Mouse (Mus musculus) stomach, postnatal 0 days (tissue): ENCODE results near the gene Mboat2. TPM values are rescaled to one million over a fixed set of nuclear protein-coding genes. Genes with fewer than 3 reads are reported as not detected.

Experiments
- ATAC-seq: fragments of 200-750 bp; cut with Nextera tagmentation; 2 replicates; pipeline ENCODE4 v1.8.0; 2017; ENCODE audit not compliant: low FRiP score, low TSS enrichment
- DNase-seq: peaks from one replicate; pipeline ENCODE4 v3.0.0-alpha.2; 2016; ENCODE audit warnings: low spot score
- H3K27ac ChIP-seq: fragments of 300-500 bp; sonication (generic); replicated peaks from 2 replicates; pipeline ENCODE4 v1.5.1; 2014; ENCODE audit warnings: mild to moderate bottlenecking, control low read depth
- H3K27me3 ChIP-seq: fragments of 300-500 bp; sonication (generic); 2 replicates; pipeline ENCODE4 v1.6.1; 2014; ENCODE audit warnings: low read length; ENCODE audit not compliant: control insufficient read depth, insufficient read depth
- H3K36me3 ChIP-seq: fragments of 300-500 bp; sonication (generic); 2 replicates; pipeline ENCODE4 v1.6.1; 2014; ENCODE audit warnings: low read length, mixed read lengths; ENCODE audit not compliant: control insufficient read depth, insufficient read depth
- H3K4me1 ChIP-seq: fragments of 300-500 bp; sonication (generic); replicated peaks from 2 replicates; pipeline ENCODE4 v1.6.1; 2014; ENCODE audit warnings: antibody characterized with exemption; ENCODE audit not compliant: control insufficient read depth, insufficient read depth
- H3K4me2 ChIP-seq: fragments of 300-500 bp; sonication (generic); replicated peaks from 2 replicates; pipeline ENCODE4 v1.6.1; 2014; ENCODE audit warnings: low read depth, mild to moderate bottlenecking, control low read depth, moderate library complexity
- H3K4me3 ChIP-seq: fragments of 300-500 bp; sonication (generic); 2 replicates; pipeline ENCODE4 v1.5.1; 2014; ENCODE audit warnings: low read depth, low read length, control low read depth
- H3K9ac ChIP-seq: fragments of 300-500 bp; sonication (generic); 2 replicates; pipeline ENCODE4 v1.6.1; 2014; ENCODE audit warnings: mild to moderate bottlenecking, low read length, control low read depth, mixed read lengths
- H3K9me3 ChIP-seq: fragments of 300-500 bp; sonication (generic); 2 replicates; pipeline ENCODE4 v1.6.1; 2016; ENCODE audit warnings: low read length; ENCODE audit not compliant: control insufficient read depth
- CTCF ChIP-seq: IDR thresholded peaks from 2 replicates; pipeline ENCODE4 v1.5.1; 2016; ENCODE audit warnings: antibody characterized with exemption, low read depth, mild to moderate bottlenecking, moderate library complexity
- EP300 ChIP-seq: optimal IDR thresholded peaks from 2 replicates; pipeline ENCODE3; 2016; ENCODE audit warnings: antibody characterized with exemption
- WGBS: fragments of 180-500 bp; shearing (Covaris S2); extraction: QIAGEN DNeasy Blood & Tissue Kit; methylation state at CpG from one replicate; pipeline ENCODE4 v1.1.7; 2014; 5-methylcytosine and 5-hydroxymethylcytosine counted together
- polyA plus RNA-seq: library from polyadenylated mRNA; unstranded; fragments of >200 nt; fragmentation: Nextera tagmentation; extraction: Ambion mirVana; gene quantifications from 2 replicates; pipeline ENCODE4 v1.2.1, GENCODE M21; 2015

Gene Mboat2
- polyA plus RNA-seq, 1 experiment from 2014 or later: 96.2 TPM

DNA sequence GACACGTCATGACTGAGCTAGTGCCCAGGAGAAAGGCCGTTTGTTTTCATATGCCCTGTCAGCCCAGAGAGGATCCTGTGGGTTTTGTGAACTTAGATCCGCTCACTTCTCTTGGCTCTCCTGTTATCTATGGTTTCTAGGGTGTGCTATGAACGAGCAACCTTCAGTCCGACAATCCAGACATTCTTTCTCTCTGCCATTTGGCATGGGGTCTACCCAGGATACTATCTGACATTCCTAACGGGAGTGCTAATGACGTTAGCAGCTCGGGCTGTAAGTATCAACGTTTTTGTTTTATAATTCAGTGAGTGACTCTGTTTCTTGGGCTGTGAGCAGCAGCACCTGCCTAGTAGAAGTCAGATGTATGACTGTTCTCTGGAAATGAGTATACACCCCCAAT is 124.5 kb downstream of the Mboat2 start:
- ATAC-seq (no peak), DNase-seq (no peak)
- WGBS: 76% methylated on average over 9 of the region's 9 CpGs
- no peaks in the 10 kb centered on the region for H3K9me3 ChIP-seq
- no peak overlapping the region for H3K27ac ChIP-seq
- H3K9ac ChIP-seq: no peak overlapping the region
- no peak overlapping the region for H3K4me3 ChIP-seq
- no peak overlapping the region for H3K4me2 ChIP-seq
- no peaks in the 10 kb centered on the region for H3K4me1 ChIP-seq
- H3K36me3 ChIP-seq: peaks cover 4% of the 10 kb centered on the region; the same call in 1 of the 2 replicates
- TF ChIP-seq EP300: no peak
- TF ChIP-seq CTCF: no peak
- H3K27me3 ChIP-seq: no peaks in the 10 kb centered on the region

DNA sequence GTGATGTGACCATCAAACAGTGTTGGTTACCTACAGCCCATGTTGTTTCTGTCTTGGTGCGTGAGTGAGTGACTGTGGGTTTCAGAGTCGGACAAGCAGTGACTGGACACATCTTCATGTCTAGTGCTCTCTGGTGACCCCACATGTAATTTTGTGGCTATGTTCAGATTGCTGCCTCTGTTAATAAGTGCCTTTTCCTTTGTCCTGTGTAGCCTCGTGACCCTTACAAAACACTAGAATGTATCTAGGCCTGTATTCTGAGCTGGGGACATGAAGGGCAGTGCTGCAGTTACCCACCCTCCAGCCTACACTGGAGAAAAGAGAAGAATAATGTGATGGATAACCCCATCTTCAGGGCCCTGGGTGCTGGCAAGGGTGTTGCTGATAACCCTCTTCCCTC is 127.8 kb downstream of the Mboat2 start:
- no peak for DNase-seq

DNA sequence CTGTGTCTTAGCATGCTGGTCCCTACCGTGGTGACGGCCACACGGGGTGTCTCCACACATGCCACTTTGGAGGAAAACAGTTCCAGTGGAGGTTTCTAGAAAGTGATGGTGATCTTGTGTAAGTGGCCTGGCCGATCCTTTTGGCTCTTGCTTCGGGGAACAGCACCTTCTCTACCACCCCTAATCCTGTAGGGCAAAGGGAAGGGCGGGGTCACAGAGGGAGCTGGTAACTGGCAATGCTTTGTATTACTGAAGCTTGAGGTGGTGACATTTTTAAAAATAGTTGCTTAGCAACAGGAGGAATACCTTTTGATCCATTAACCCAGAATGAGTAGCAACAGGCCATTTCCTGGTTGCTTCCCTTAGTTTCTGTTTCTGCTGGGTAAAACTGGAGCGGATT is 131.1 kb downstream of the Mboat2 start:
- DNase-seq (no peak), ATAC-seq (peak; percentile 57; the same call in 1 of the 2 replicates)
- H3K27ac ChIP-seq: no peak overlapping the region
- no peaks in the 10 kb centered on the region for H3K4me1 ChIP-seq
- no peak overlapping the region for H3K4me3 ChIP-seq
- H3K9me3 ChIP-seq: 0 out of 2 replicates have a peak, but pooled peaks cover 3% of the 10 kb centered on the region
- H3K9ac ChIP-seq: no peak overlapping the region
- no peak overlapping the region for H3K4me2 ChIP-seq
- TF ChIP-seq EP300 (no peak), CTCF (no peak)
- no peaks in the 10 kb centered on the region for H3K36me3 ChIP-seq
- no peaks in the 10 kb centered on the region for H3K27me3 ChIP-seq
- WGBS: 80% methylated on average over 7 of the region's 7 CpGs

More for the DNA sequence above, 127.8 kb downstream of the Mboat2 start:
- Histone ChIP-seq H3K36me3 (peaks cover 4% of the 10 kb centered on the region; the same call in 1 of the 2 replicates), H3K4me1 (no peaks in the 10 kb centered on the region), H3K4me3 (no peak overlapping the region), H3K27me3 (no peaks in the 10 kb centered on the region), H3K9me3 (no peaks in the 10 kb centered on the region), H3K27ac (no peak overlapping the region), H3K4me2 (no peak overlapping the region), H3K9ac (no peak overlapping the region)
- no peak for ATAC-seq
- TF ChIP-seq EP300: no peak
- no peak for TF ChIP-seq CTCF
- 92% methylated on average over 3 of the region's 3 CpGs for WGBS

DNA sequence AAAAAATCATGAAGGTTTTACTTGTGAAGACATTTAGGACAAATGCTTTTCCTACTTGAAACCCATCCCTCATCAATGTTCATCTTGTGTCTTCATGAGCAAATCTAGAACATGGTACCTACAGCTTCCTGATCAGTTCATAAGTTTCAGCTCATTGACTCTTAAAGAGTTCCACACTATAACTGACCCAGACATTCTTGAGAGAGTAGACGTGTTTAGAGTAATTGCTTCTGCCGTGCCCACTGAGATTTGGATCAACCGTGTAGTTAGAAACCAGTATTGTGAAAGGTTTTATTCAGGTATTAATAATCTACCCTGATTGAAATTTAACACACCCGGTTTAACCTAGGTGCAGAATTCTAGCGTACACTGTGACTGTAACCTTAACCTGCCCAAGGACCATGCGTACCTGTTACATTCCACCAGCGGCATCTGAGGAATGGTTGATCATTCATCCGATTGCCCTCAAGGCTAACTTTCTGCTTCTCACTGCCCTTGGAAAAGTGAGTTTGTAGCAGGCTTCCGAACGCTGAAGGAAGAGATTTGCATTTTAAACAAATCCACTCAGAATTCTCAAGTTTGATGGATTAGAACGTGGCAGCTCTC is 131.8 kb downstream of the Mboat2 start:
- no peaks in the 10 kb centered on the region for H3K27me3 ChIP-seq
- no peak for ATAC-seq
- H3K27ac ChIP-seq: no peak overlapping the region
- no peaks in the 10 kb centered on the region for H3K4me1 ChIP-seq
- 66% methylated on average over 11 of the region's 11 CpGs for WGBS
- TF ChIP-seq EP300 (no peak), CTCF (no peak)
- H3K9me3 ChIP-seq: 0 out of 2 replicates have a peak, but pooled peaks cover 3% of the 10 kb centered on the region
- H3K4me3 ChIP-seq: no peak overlapping the region
- H3K36me3 ChIP-seq: no peaks in the 10 kb centered on the region
- H3K9ac ChIP-seq: no peak overlapping the region
- no peak for DNase-seq
- H3K4me2 ChIP-seq: no peak overlapping the region

DNA sequence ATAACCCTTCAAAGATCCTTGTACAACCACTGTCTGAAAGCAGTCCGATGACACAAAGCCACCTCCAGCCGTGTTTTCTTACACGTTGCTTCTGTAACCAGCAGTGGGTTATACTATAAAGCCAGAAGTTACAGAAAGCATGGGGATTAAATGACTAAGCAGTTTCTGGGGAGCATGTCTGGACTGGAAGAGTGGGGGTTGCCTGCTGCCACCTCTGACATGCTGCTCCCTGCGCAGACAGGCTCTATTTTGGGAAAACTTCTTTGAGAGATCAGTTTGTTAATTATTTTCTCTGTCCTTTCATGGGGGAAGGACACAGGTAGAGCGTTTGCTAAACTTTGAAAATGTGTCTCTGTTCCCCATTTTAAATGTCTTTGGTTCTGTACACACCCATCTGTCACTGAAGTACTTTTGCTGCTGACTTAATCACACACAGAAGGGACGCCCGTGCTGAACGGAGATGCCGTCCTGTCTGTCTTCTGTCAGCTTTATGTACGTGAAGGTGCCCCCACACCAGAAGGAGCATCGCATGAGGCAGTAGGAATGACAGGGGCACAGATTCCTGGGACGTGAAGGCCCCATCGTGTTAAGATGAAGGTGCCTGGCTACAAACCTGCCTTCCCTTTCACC is 132.8 kb downstream of the Mboat2 start:
- H3K27me3 ChIP-seq: no peaks in the 10 kb centered on the region
- 0 out of 2 replicates have a peak, but pooled peaks cover 3% of the 10 kb centered on the region for H3K9me3 ChIP-seq
- H3K36me3 ChIP-seq: no peaks in the 10 kb centered on the region
- peak overlapping the region; percentile 69; the same call in 1 of the 2 replicates for H3K27ac ChIP-seq
- H3K4me1 ChIP-seq: no peaks in the 10 kb centered on the region
- no peak for ATAC-seq
- no peak overlapping the region for H3K4me3 ChIP-seq
- 0 out of 2 replicates have a peak overlapping the region, but pooled peaks have one; percentile 27 for H3K4me2 ChIP-seq
- no peak for TF ChIP-seq CTCF
- TF ChIP-seq EP300: no peak
- H3K9ac ChIP-seq: no peak overlapping the region
- 64% methylated on average over 13 of the region's 13 CpGs for WGBS
- no peak for DNase-seq

DNA sequence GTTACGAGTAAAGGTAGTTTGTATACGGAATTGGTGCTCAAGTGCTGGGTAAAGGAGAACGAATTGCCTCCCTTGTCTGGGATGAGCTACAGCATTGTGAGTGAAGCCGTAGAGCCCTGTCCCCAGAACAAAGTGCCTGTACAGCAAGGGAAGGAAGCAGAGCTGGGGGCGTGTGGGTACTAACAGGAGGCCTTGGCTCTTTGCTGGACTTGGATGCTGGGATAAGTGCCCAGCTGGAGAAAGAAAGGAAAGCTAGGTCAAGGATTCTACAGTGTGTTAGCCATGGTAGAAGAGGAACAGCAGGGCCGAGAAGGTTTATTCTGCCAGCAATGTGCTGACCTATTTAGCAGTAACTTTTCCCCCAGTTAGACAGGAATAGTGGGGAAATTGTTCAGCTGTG is 134.7 kb downstream of the Mboat2 start:
- ATAC-seq (no peak), DNase-seq (no peak)
- TF ChIP-seq CTCF (no peak), EP300 (no peak)
- no peak overlapping the region for H3K9ac ChIP-seq
- H3K27ac ChIP-seq: no peak overlapping the region
- no peaks in the 10 kb centered on the region for H3K36me3 ChIP-seq
- no peaks in the 10 kb centered on the region for H3K27me3 ChIP-seq
- WGBS: 82% methylated on average over 6 of the region's 6 CpGs
- no peak overlapping the region for H3K4me3 ChIP-seq
- no peaks in the 10 kb centered on the region for H3K4me1 ChIP-seq
- 0 out of 2 replicates have a peak, but pooled peaks cover 3% of the 10 kb centered on the region for H3K9me3 ChIP-seq
- H3K4me2 ChIP-seq: no peak overlapping the region
